Mouse (Mus musculus) embryonic fibroblast, embryonic 13.5 days (primary cell): ENCODE measurements around the gene Med13l.

Source experiments
- CTCF ChIP-seq: IDR thresholded peaks from 2 replicates; pipeline ENCODE4 v1.5.1; 2011; ENCODE audit warnings: mild to moderate bottlenecking, control low read depth, low read length, moderate library complexity, borderline replicate concordance; ENCODE audit not compliant: insufficient read depth
- POLR2A ChIP-seq: IDR thresholded peaks from 2 replicates; pipeline ENCODE4 v1.6.1; 2011; ENCODE audit warnings: low read depth, mild to moderate bottlenecking, control low read depth, low read length, moderate library complexity

- no peak for TF ChIP-seq POLR2A
- no peak for TF ChIP-seq CTCF
Measured at GRCm38 (mm10) chr5:118510969-118511368, 49.5 kb upstream of the Med13l start.
